Mouse (Mus musculus) intestine, postnatal 0 days (tissue): ENCODE measurements at regions not wholly inside any gene's neighbourhood (a gene's known extent, or its start where the extent isn't known, plus 50 kb on each side); places are given as distances from the start of the nearest gene placed in this dataset.

ENCODE experiments used
- ATAC-seq: fragments of 200-750 bp; cut with Nextera tagmentation; 2 replicates; pipeline ENCODE4 v1.8.0; 2017; ENCODE audit warnings: mild to moderate bottlenecking, moderate TSS enrichment, moderate library complexity
- H3K27ac ChIP-seq: fragments of 300-500 bp; sonication (generic); 2 replicates; pipeline ENCODE4 v1.5.1; 2014; ENCODE audit warnings: mild to moderate bottlenecking, low read depth, low read length, moderate library complexity
- H3K27me3 ChIP-seq: fragments of 300-500 bp; sonication (generic); replicated peaks from 2 replicates; pipeline ENCODE4 v1.6.1; 2014; ENCODE audit warnings: low read length, mixed read lengths; ENCODE audit not compliant: control insufficient read depth, insufficient read depth
- H3K36me3 ChIP-seq: fragments of 300-500 bp; sonication (generic); 2 replicates; pipeline ENCODE4 v1.6.1; 2014; ENCODE audit warnings: mild to moderate bottlenecking, moderate library complexity; ENCODE audit not compliant: control insufficient read depth, insufficient read depth
- H3K4me1 ChIP-seq: fragments of 300-500 bp; sonication (generic); replicated peaks from 2 replicates; pipeline ENCODE4 v1.6.1; 2014; ENCODE audit warnings: antibody characterized with exemption, low read length, mixed read lengths; ENCODE audit not compliant: control insufficient read depth, insufficient read depth
- H3K4me2 ChIP-seq: fragments of 300-500 bp; sonication (generic); replicated peaks from 2 replicates; pipeline ENCODE4 v1.6.1; 2014; ENCODE audit warnings: low read depth, mild to moderate bottlenecking, moderate library complexity
- H3K4me3 ChIP-seq: fragments of 300-500 bp; sonication (generic); 2 replicates; pipeline ENCODE4 v1.5.1; 2014; ENCODE audit warnings: low read depth, low read length
- H3K9ac ChIP-seq: fragments of 300-500 bp; sonication (generic); 2 replicates; pipeline ENCODE4 v1.6.1; 2014; ENCODE audit warnings: mild to moderate bottlenecking, low read depth, low read length
- H3K9me3 ChIP-seq: fragments of 300-500 bp; sonication (generic); 2 replicates; pipeline ENCODE4 v1.6.1; 2016; ENCODE audit warnings: mixed run types; ENCODE audit not compliant: control insufficient read depth
- CTCF ChIP-seq: sonication (generic); IDR thresholded peaks from 2 replicates; pipeline ENCODE4 v1.5.1; 2016; ENCODE audit warnings: low read depth, mild to moderate bottlenecking, control low read depth, antibody characterized with exemption, moderate library complexity
- WGBS: fragments of 180-500 bp; shearing (Covaris S2); extraction: QIAGEN DNeasy Blood & Tissue Kit; methylation state at CpG from one replicate; pipeline ENCODE4 v1.1.7; 2014; 5-methylcytosine and 5-hydroxymethylcytosine counted together

- no peaks in the 10 kb centered on the region for H3K4me1 ChIP-seq
- H3K9me3 ChIP-seq = no peaks in the 10 kb centered on the region
- 66% methylated on average over 3 of the region's 3 CpGs for WGBS
- ATAC-seq = no peak
- no peak overlapping the region for H3K9ac ChIP-seq
- H3K27me3 ChIP-seq = no peaks in the 10 kb centered on the region
- no peak for TF ChIP-seq CTCF
- H3K4me2 ChIP-seq = no peak overlapping the region
- no peak overlapping the region for H3K4me3 ChIP-seq
- no peaks in the 10 kb centered on the region for H3K36me3 ChIP-seq
- H3K27ac ChIP-seq = no peak overlapping the region
These were observed 236.2 kb upstream of the Ankrd55 start for GRCm38 (mm10) chr13:112052011-112052410.

DNA sequence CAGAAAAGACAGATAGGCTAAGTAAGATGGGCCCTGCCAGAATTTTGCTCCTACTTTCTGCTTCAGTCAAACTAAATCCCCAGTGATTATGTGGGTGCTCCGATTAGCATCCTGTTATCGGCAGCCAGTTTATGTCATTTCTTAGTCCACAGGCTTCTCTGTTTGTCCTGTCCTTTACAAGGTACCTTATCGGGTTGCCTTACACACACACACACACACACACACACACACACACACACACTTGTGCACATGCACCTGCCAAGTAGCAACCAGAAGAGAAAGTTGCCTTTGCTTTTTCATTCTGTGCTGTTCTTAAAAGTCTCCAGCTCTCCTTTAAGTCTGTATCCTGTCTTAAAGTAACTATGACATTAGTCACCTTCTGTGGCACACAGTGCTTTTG is 235.8 kb upstream of the Ankrd55 start:
- Histone ChIP-seq H3K36me3 (no peaks in the 10 kb centered on the region), H3K9me3 (no peaks in the 10 kb centered on the region), H3K9ac (no peak overlapping the region), H3K27ac (no peak overlapping the region), H3K4me2 (no peak overlapping the region), H3K27me3 (no peaks in the 10 kb centered on the region), H3K4me1 (no peaks in the 10 kb centered on the region), H3K4me3 (no peak overlapping the region)
- no peak for TF ChIP-seq CTCF
- 64% methylated on average over 3 of the region's 3 CpGs for WGBS
- ATAC-seq = no peak

GRCm38 (mm10) chr13:112054879-112055371 is 233.3 kb upstream of the Ankrd55 start:
- no peaks in the 10 kb centered on the region for H3K36me3 ChIP-seq
- 55% methylated on average over 6 of the region's 6 CpGs for WGBS
- no peak for ATAC-seq
- H3K4me1 ChIP-seq = no peaks in the 10 kb centered on the region
- no peak overlapping the region for H3K9ac ChIP-seq
- H3K4me3 ChIP-seq = no peak overlapping the region
- H3K27ac ChIP-seq = no peak overlapping the region
- H3K27me3 ChIP-seq = no peaks in the 10 kb centered on the region
- no peak for TF ChIP-seq CTCF
- no peak overlapping the region for H3K4me2 ChIP-seq
- H3K9me3 ChIP-seq = no peaks in the 10 kb centered on the region

DNA sequence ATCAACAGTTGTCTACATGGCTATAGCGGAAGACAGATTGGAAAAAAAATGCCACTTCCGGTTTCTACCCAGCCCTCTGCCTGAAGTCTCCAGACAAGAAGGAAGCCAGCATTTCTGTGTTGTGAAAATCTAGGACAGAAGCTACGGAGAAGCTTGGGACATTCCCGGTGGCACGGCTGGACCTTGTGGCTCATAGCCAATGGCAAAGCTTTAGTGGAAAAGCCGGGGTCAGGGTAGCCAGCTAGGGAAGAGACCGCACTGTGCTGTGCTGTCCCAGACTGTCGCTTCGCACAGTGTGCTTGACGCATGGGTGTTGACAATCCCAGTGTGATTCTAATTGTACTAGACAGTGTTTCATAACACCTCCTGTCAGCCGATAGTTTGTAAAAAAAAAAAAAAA is 230.0 kb upstream of the Ankrd55 start:
- no peak overlapping the region for H3K9ac ChIP-seq
- no peak for ATAC-seq
- H3K4me3 ChIP-seq = no peak overlapping the region
- no peaks in the 10 kb centered on the region for H3K4me1 ChIP-seq
- H3K27me3 ChIP-seq = no peaks in the 10 kb centered on the region
- H3K27ac ChIP-seq = no peak overlapping the region
- no peak overlapping the region for H3K4me2 ChIP-seq
- no peaks in the 10 kb centered on the region for H3K9me3 ChIP-seq
- no peak for TF ChIP-seq CTCF
- no peaks in the 10 kb centered on the region for H3K36me3 ChIP-seq
- 80% methylated on average over 11 of the region's 11 CpGs for WGBS

GRCm38 (mm10) chr13:112058771-112059170 is 229.5 kb upstream of the Ankrd55 start:
- Histone ChIP-seq H3K9ac (no peak overlapping the region), H3K4me3 (no peak overlapping the region), H3K4me2 (no peak overlapping the region), H3K9me3 (no peaks in the 10 kb centered on the region), H3K36me3 (no peaks in the 10 kb centered on the region), H3K27ac (no peak overlapping the region), H3K4me1 (no peaks in the 10 kb centered on the region), H3K27me3 (no peaks in the 10 kb centered on the region)
- WGBS = 83% methylated on average over 6 of the region's 6 CpGs
- TF ChIP-seq CTCF = no peak
- ATAC-seq = no peak

GRCm38 (mm10) chr13:112062024-112062423 is 226.2 kb upstream of the Ankrd55 start:
- no peaks in the 10 kb centered on the region for H3K27me3 ChIP-seq
- no peak overlapping the region for H3K9ac ChIP-seq
- H3K4me2 ChIP-seq = no peak overlapping the region
- no peak for TF ChIP-seq CTCF
- H3K4me1 ChIP-seq = no peaks in the 10 kb centered on the region
- H3K27ac ChIP-seq = no peak overlapping the region
- WGBS = 72% methylated on average over 8 of the region's 8 CpGs
- no peaks in the 10 kb centered on the region for H3K36me3 ChIP-seq
- no peak overlapping the region for H3K4me3 ChIP-seq
- no peaks in the 10 kb centered on the region for H3K9me3 ChIP-seq
- ATAC-seq = no peak
